Mouse (Mus musculus) CD4-positive, CD25-positive, alpha-beta regulatory T cell, adult 4 months (primary cell): ENCODE measurements around the gene Grin2d. TPM values are rescaled to one million over a fixed set of nuclear protein-coding genes. Genes with fewer than 3 reads are reported as not detected.

ENCODE experiments used
- ATAC-seq: one replicate; pipeline ENCODE4 v1.8.0; 2017
- polyA plus RNA-seq, 2 experiments: library from polyadenylated mRNA; unstranded; fragments of 100-300 nt; shearing (Covaris generic); gene quantifications; one replicate each; pipeline ENCODE4 v1.2.1; 2017

Gene Grin2d
- polyA plus RNA-seq, 2 experiments from 2014 or later: 0.23 TPM; not detected in 1

- no peak for ATAC-seq
Observed at GRCm38 (mm10) chr7:45802551-45802950, 75.6 kb downstream of the Grin2d start.

- ATAC-seq: peak; percentile 73
Observed at GRCm38 (mm10) chr7:45801348-45801747, 76.8 kb downstream of the Grin2d start.

- ATAC-seq: peak; percentile 38
Observed at GRCm38 (mm10) chr7:45800546-45801204, 77.5 kb downstream of the Grin2d start.

GRCm38 (mm10) chr7:45800001-45800400 lies 78.2 kb downstream of the Grin2d start:
- ATAC-seq: no peak

GRCm38 (mm10) chr7:45798931-45799330 lies 79.2 kb downstream of the Grin2d start:
- ATAC-seq: peak; percentile 68

GRCm38 (mm10) chr7:45798511-45798836 lies 79.7 kb downstream of the Grin2d start:
- ATAC-seq: peak; percentile 25

- no peak for ATAC-seq
Observed at GRCm38 (mm10) chr7:45797661-45798510, 80.3 kb downstream of the Grin2d start.

- no peak for ATAC-seq
Observed at GRCm38 (mm10) chr7:45796950-45797349, 81.2 kb downstream of the Grin2d start.

- ATAC-seq: no peak
Observed at GRCm38 (mm10) chr7:45794971-45795370, 83.2 kb downstream of the Grin2d start.

GRCm38 (mm10) chr7:45793969-45794585 lies 84.1 kb downstream of the Grin2d start:
- ATAC-seq: no peak

GRCm38 (mm10) chr7:45793240-45793639 lies 84.9 kb downstream of the Grin2d start:
- no peak for ATAC-seq

GRCm38 (mm10) chr7:45791756-45792490 lies 86.3 kb downstream of the Grin2d start:
- no peak for ATAC-seq

- ATAC-seq: no peak
Observed at GRCm38 (mm10) chr7:45790721-45791120, 87.5 kb downstream of the Grin2d start.

GRCm38 (mm10) chr7:45787642-45788041 lies 90.5 kb downstream of the Grin2d start:
- no peak for ATAC-seq

- no peak for ATAC-seq
Observed at GRCm38 (mm10) chr7:45786661-45787413, 91.3 kb downstream of the Grin2d start.

GRCm38 (mm10) chr7:45786136-45786578 lies 92.0 kb downstream of the Grin2d start:
- ATAC-seq: peak; percentile 23

GRCm38 (mm10) chr7:45785388-45786135 lies 92.6 kb downstream of the Grin2d start:
- ATAC-seq: no peak

- no peak for ATAC-seq
Observed at GRCm38 (mm10) chr7:45784524-45785372, 93.4 kb downstream of the Grin2d start, which contains the start of gene Sult2b1. Gene Sult2b1 (minus strand): TSS chr7:45784669.

GRCm38 (mm10) chr7:45783511-45784091 lies 94.6 kb downstream of the Grin2d start, which contains the start of gene Lmtk3:
Gene Lmtk3 (plus strand): TSS chr7:45783738.
- no peak for ATAC-seq

- no peak for ATAC-seq
Observed at GRCm38 (mm10) chr7:45782271-45782670, 95.9 kb downstream of the Grin2d start.
